Mouse (Mus musculus) urinary bladder, postnatal 14 days (tissue): ENCODE data around the gene Aaed1.
"Not testable (repeated sequence)": the region's sequence is repeated elsewhere in the genome, so short reads cannot be mapped to it uniquely, and the experiment has no call there.

Experiments used
- DNase-seq: peaks from one replicate; pipeline ENCODE4 v3.0.0; 2021; ENCODE audit warnings: low spot score

The Aaed1 gene

DNA sequence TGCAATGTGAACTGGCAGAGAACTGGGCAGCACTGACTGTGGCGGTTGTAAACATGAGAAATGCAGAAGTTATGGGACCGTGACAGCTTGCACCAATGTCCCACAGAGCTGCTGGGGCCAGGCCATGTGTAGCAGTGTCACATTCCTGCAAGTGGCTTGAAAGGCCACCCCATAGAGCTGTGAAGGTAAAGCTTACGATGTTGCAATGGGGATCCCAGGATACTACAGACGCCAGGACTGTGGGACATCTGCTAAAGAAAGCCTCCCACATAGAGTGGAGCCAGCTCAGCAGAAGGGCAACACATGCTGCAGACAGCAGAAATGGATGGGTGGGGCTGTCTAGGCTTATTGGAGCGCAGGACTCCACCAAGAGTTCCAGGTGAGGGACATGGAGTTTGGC is 5.0 kb downstream of the Aaed1 start:
- DNase-seq, result no peak

GRCm38 (mm10) chr13:64306078-64306477 is 6.4 kb downstream of the Aaed1 start:
- peak; percentile 67 for DNase-seq

GRCm38 (mm10) chr13:64299069-64299468 is 13.4 kb downstream of the Aaed1 start:
- DNase-seq, result no peak

DNA sequence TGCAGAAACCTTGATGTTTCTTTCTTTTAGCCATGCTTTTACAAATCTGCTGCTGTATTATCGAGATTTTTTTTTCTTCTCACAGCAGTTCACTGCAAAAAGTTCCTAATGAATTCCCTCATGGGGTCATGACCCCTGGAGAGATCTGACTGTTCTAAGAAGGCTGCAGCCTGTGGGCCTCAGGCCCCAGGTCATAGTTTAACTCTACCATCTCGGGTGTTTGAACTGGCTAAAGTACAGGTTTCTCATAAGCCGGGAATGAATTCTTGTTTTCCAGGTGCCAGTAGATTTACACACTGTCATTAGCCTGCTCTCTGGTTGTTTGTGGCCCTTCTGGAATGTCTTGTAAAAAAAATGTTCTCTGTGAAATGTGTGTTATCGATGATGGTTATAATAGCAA is 25.7 kb downstream of the Aaed1 start:
- DNase-seq, result no peak

DNA sequence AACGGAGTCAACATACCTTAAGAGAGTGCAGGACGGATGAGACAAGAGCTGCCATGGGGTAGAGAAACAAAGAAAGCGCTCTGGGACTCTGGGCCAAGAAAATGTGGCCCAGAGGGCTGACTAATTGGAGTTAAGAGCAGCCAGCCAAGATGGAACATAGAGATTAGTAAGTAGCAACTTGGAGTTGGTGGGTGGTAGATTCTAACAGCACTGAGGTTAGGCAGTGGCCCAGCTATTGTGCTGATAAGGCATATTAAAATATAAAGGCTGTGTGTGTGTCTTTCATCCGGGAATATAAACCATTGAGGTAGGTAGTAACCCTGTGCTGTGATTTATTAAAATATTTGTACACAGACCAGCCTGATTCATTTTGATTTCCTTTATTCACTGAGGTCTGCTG is 26.2 kb downstream of the Aaed1 start:
- DNase-seq, result no peak

- DNase-seq, result no peak
Observed at GRCm38 (mm10) chr13:64284676-64285075, 27.8 kb downstream of the Aaed1 start.

GRCm38 (mm10) chr13:64280940-64281339 is 31.6 kb downstream of the Aaed1 start:
- DNase-seq, result no peak

DNA sequence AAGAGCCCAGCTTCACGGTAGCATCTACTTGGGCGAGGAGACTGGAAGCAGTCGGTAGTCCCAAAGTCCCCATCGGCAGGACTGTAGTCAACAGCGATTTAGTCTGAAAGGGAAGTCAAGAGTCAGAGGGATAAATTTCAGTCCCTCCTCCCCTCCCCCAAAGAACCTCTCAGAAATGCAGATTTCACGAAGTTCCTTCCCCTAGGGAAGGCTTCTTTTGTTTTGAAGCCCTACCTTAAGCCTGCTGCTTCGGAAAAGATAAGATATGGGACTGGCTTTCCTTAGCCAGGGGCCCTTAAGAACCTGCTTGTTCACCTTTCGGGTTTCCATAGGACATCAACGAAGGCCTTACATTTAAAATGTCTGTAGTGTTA is 36.8 kb downstream of the Aaed1 start:
- no peak for DNase-seq

DNA sequence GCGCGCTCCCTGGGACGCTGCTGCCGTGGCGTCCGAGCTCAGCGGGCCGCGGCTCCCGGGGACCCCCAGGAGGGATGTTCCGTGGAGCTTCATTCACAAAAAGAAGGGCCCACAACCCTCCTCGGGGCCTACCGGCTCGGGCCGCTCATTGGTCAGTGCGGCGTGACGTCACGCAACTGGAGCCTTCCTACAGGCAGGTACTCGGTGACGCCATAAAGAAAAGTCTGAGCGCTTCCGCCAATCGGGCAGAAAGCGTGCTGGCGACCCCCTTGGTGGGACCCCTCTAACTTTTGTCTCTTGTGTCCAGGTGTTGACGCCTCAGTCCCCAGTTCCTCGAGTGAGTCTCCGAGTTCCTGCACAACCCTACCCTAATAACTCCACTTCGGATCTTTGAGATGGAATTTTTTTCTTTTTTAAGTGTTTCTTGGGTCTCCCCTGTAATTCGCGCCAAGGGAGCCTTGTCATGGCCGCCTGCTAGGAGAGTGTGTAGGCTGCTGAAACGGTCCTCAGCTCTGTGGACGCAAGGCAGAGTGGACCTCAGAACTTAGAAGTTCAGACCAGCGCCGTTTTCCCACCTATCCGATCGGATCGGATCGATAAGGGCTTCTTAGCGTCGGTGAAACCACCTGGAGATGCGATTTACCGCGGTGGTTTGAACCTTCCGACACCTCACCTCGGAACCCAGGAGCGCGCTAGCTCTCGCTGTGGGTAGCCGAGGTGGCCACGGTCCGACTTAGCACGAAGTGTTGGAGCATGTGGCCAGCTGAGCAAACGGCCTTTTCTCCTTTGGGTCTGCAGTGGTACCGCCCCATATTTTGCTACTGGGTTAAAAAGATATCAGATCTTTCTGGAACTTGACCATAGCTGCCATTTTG is 37.4 kb downstream of the Aaed1 start, which contains the start of gene Cdc14b:
Gene Cdc14b, minus strand, starts transcription at position 412 of the 875 bp plus-strand sequence.
- DNase-seq, result peak; percentile 76

DNA sequence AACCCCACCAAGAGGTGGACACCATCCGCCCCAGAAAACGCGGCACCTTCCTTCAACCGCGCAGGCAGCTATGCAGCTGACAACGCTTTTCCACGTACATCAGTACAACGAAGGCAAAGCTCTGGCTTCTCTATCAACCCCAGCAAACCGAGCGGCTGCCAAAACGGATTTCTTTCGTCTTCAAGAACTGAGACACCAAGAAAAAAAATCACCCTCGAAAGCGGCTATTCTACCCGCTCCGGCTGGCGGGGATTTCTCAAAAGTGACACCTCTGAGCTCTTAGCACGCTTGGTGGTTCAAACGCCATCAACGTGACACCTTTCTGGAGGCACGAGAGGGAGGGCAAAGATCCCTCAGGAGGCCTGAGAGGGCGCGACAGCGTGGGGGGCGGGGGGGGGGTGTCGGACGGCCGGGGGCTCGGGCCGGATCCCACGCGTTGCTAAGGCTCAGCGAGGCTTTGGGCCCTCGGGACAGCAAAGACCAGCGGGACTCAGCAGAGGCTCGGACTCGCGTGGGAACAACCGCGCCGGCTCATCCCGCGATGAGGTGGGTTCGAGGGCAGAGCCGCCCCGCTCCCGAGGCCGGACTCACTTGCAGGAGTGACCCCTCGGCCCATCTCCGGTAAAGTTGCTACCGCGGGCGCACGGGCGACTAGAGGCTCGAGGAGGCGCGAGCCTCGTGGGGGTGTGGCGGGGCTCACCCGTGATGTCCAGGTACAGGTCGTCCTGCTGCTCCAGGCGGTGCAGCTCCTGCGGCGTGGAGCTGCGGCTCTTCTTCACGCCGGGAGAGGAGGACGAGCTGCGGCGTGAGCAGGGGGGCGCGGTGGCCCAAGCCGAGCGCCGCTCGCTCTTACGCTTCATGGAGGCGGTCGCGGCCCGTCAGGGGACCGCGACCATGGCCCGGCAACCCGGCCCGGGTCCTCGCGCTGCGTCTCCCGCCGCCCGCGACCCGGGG is 38.3 kb downstream of the Aaed1 start:
- DNase-seq, result peak; percentile 20

DNA sequence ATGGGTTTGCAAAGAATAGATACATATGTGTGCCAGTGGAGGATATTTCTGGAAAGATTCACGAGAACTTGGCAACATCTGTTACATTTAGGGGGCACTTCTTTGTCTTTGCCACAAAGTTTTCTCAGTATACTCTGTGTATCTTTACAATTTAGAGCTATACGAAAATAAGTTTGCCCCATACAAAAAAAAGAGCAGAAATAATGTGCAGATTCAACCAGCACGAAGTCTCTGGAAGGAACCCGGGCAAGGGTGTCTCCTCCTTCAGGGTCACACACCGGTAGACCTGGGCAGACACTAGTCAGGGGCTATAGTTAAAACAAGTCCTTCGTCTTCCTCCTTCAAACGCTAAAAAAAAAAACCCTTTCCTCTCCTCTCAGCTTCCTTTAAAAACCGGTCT is 39.2 kb downstream of the Aaed1 start:
- DNase-seq, result no peak

DNA sequence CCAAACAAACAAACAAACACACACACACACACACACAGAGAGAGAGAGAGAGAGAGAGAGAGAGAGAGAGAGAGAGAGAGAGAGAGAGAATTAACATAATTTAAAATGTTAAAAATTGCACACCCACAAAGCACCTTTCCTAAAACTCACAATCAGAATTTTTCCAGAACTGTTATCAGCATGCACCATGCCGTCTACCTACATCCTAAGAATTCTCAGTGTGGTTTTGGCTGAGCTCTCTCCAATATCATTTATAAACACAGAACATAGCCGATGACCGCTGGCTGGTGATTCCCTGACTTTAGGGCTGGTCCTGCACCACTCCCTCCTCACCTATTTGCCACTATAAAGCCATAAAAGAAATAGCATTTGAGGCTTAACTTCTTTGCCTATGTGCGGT is 44.1 kb downstream of the Aaed1 start:
- DNase-seq, result no peak

DNA sequence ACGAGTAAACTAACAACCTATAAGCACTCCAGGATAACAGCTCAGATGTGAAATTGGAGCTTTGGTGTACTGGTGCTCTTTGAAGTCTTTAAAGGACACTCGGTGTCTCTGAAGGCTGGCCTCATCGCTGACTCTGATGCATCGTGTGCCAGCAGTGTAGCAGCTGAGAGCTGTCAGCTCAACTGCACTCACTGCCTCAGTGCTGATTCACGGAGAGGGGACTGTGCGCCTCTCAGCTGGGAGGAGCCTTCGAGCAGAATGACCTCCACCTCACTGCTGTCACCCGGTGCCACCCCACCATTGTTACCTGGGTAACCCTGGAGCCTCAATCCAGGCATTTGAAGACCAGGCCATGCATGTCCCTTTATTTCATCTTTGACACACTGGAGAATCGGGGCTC is 45.4 kb downstream of the Aaed1 start:
- no peak for DNase-seq

DNA sequence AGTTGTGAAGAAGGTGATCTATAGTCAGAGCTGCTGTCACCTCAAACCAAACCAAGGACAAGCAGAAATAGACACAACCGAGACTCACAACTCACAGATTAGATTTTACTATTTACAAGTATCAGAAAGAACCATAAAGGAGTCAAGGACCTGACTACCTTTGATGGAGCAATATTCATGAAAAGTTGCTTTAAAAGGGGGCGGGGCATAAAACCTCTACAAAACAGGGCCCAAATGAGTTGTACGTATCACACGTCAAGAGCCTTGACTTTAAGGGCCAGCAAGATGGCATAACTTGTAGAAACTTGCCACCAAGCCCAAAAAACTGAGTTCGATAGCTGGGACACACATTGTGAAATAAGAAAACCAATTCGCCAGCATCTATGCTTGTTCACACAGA is 47.9 kb downstream of the Aaed1 start:
- DNase-seq, result no peak

- no peak for DNase-seq
Observed at GRCm38 (mm10) chr13:64259903-64260302, 52.6 kb downstream of the Aaed1 start.

GRCm38 (mm10) chr13:64258516-64258821 is 54.0 kb downstream of the Aaed1 start:
- no peak for DNase-seq

GRCm38 (mm10) chr13:64257814-64258515 is 54.5 kb downstream of the Aaed1 start:
- no peak for DNase-seq

DNA sequence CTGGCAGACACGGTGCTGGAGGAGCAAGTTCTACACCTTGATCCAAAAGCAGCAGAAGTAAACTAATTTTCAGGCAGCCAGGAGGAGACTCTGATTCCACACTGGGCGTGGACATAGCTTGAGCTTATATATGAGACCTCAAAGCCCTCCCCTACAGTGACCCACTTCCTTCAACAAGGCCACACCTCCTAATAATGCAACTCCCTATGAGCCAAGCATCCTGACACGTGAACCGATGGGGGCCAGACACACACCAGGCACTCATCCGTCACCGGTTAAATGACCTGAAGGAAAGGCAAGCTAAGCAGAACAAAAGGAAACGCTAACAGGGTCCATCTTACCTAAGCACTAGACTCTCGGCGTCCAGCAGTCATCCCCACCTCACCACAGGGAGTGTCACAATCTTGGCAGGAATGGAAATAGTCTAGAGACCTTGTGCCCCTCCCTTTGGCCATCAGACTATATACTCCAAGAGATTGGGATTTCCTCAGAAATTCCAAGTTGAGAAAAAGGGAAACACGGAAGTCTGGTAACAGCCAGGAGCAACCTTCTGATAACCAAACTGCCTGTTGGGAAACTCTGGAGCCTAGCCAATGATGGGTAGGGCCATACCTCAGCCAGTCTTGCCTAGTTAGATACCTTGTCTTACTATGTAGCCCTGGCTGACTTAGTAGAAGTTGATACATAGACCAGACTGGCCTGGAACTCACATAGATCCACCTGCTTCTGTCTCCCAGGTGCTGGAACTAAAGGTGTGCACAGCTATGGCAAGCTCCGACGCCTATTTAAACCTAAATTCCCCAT is 55.3 kb downstream of the Aaed1 start:
- DNase-seq, result no peak

- DNase-seq, result not testable (repeated sequence)
Observed at GRCm38 (mm10) chr13:64254185-64254584, 58.3 kb downstream of the Aaed1 start.

- no peak for DNase-seq
Observed at GRCm38 (mm10) chr13:64253697-64254096, 58.8 kb downstream of the Aaed1 start.

DNA sequence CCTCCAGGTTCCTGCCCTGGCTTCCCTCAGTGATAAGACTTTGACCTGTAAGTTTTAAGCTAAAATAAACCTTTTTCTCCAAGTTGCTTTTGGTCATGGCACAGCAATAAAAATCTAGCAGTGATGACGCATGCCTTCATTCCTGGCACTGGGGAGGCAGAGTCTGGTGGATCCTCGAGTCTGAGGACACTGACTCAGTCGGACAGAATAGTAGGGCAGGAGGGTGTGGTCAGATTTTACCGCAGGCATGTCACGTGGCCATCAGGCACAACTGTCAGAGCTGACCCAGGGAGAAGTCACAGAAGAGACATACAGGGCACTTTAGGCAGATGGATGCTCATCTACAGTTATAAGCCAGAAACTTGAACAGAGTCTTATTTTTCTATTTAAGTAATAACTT is 60.4 kb downstream of the Aaed1 start:
- peak; percentile 5 for DNase-seq

DNA sequence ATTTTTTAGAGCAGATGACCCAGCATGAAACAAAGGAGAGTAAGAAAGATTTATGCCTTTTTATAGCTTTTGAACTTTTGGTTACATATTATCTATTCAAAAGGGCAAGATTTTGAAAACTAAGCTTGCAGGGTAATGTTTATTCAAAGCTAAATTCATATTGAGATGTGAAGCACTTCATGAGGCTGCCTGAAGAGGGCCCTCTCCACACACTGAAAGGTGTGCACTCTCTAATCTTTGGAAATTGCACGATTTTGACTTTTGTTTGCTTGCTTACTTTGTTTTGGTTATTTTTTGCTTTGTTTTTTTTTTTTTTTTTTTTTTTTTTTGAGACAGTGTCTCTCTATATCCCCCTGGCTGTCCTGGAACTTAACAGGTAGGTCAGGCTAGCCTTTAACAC is 62.1 kb downstream of the Aaed1 start:
- DNase-seq, result peak; percentile 9
